Mouse (Mus musculus) hindbrain, embryonic 10.5 days (tissue): ENCODE measurements around the gene Mei4. TPM values are rescaled to one million over a fixed set of nuclear protein-coding genes. Genes with fewer than 3 reads are reported as not detected.

Experiments used
- DNase-seq: peaks from one replicate; pipeline ENCODE4 v3.0.0-alpha.2; 2017; ENCODE audit warnings: low spot score
- H3K27ac ChIP-seq: fragments of 300-500 bp; sonication (generic); 2 replicates; pipeline ENCODE4 v1.5.1; 2016; ENCODE audit warnings: mild to moderate bottlenecking, moderate library complexity
- H3K27me3 ChIP-seq: fragments of 300-500 bp; sonication (generic); 2 replicates; pipeline ENCODE4 v1.6.1; 2016; ENCODE audit warnings: mild to moderate bottlenecking; ENCODE audit not compliant: poor library complexity, insufficient read depth, severe bottlenecking
- H3K36me3 ChIP-seq: fragments of 300-500 bp; sonication (generic); 2 replicates; pipeline ENCODE4 v1.6.1; 2016; ENCODE audit warnings: mild to moderate bottlenecking, moderate library complexity
- H3K4me1 ChIP-seq: fragments of 300-500 bp; sonication (generic); replicated peaks from 2 replicates; pipeline ENCODE4 v1.6.1; 2016; ENCODE audit warnings: mild to moderate bottlenecking
- H3K4me3 ChIP-seq: fragments of 300-500 bp; sonication (generic); 2 replicates; pipeline ENCODE4 v1.5.1; 2016; ENCODE audit warnings: mild to moderate bottlenecking, moderate library complexity
- H3K9me3 ChIP-seq: fragments of 300-500 bp; sonication (generic); 2 replicates; pipeline ENCODE4 v1.6.1; 2016; ENCODE audit warnings: mild to moderate bottlenecking, moderate library complexity
- WGBS: fragments of 180-500 bp; shearing (Covaris S2); methylation state at CpG from one replicate; pipeline ENCODE4 v1.1.7; 2016; 5-methylcytosine and 5-hydroxymethylcytosine counted together
- polyA plus RNA-seq: library from polyadenylated mRNA; unstranded; fragments of >200 nt; fragmentation: Nextera tagmentation; extraction: Ambion mirVana; gene quantifications from 2 replicates; pipeline ENCODE4 v1.2.1, GENCODE M21; 2016

Gene Mei4
- 0.25 and 0.49 TPM in 2 replicates for polyA plus RNA-seq

- H3K36me3 ChIP-seq, result no peaks in the 10 kb centered on the region
- H3K27ac ChIP-seq, result peak within 1 kb of the TSS; percentile 73
- WGBS, result 4% methylated on average over 32 of the region's 32 CpGs
- peaks cover 5% of the 10 kb centered on the region; the same call in 1 of the 2 replicates for H3K4me1 ChIP-seq
- H3K9me3 ChIP-seq, result no peaks in the 10 kb centered on the region
- H3K27me3 ChIP-seq, result peaks cover 16% of the 10 kb centered on the region
- peak; percentile 88 for DNase-seq
- H3K4me3 ChIP-seq, result peak within 1 kb of the TSS; percentile 62
Observed at GRCm38 (mm10) chr9:81863181-81863887, at the start of gene Mei4. Gene Mei4, plus strand, starts transcription at chr9:81863670.

- DNase-seq, result no peak
- 90% methylated on average over 1 of the region's 1 CpGs for WGBS
- no peak overlapping the region for H3K4me3 ChIP-seq
- H3K27me3 ChIP-seq, result no peaks in the 10 kb centered on the region
- H3K4me1 ChIP-seq, result no peaks in the 10 kb centered on the region
- H3K9me3 ChIP-seq, result no peaks in the 10 kb centered on the region
- H3K36me3 ChIP-seq, result no peaks in the 10 kb centered on the region
- no peak overlapping the region for H3K27ac ChIP-seq
Observed at GRCm38 (mm10) chr9:81819715-81820373, 43.6 kb upstream of the Mei4 start.

GRCm38 (mm10) chr9:81827560-81827959 is 35.9 kb upstream of the Mei4 start:
- no peak overlapping the region for H3K27ac ChIP-seq
- no peak for DNase-seq
- H3K4me3 ChIP-seq, result no peak overlapping the region
- no peaks in the 10 kb centered on the region for H3K27me3 ChIP-seq
- H3K9me3 ChIP-seq, result no peaks in the 10 kb centered on the region
- H3K4me1 ChIP-seq, result no peaks in the 10 kb centered on the region
- H3K36me3 ChIP-seq, result no peaks in the 10 kb centered on the region
- WGBS, result 89% methylated on average over 2 of the region's 2 CpGs

GRCm38 (mm10) chr9:81834056-81834455 is 29.4 kb upstream of the Mei4 start:
- H3K4me1 ChIP-seq, result no peaks in the 10 kb centered on the region
- H3K27me3 ChIP-seq, result no peaks in the 10 kb centered on the region
- no peak overlapping the region for H3K4me3 ChIP-seq
- H3K27ac ChIP-seq, result no peak overlapping the region
- DNase-seq, result no peak
- H3K36me3 ChIP-seq, result no peaks in the 10 kb centered on the region
- no peaks in the 10 kb centered on the region for H3K9me3 ChIP-seq

GRCm38 (mm10) chr9:81858861-81859260 is 4.6 kb upstream of the Mei4 start:
- Histone ChIP-seq H3K9me3 (no peaks in the 10 kb centered on the region), H3K36me3 (no peaks in the 10 kb centered on the region), H3K4me1 (peaks cover 5% of the 10 kb centered on the region; the same call in 1 of the 2 replicates), H3K27me3 (peaks cover 16% of the 10 kb centered on the region), H3K27ac (no peak overlapping the region), H3K4me3 (no peak overlapping the region)
- 24% methylated on average over 1 of the region's 1 CpGs for WGBS
- DNase-seq, result no peak

GRCm38 (mm10) chr9:81863888-81864234 is 391 bp downstream of the Mei4 start:
- Histone ChIP-seq H3K4me3 (peak overlapping the region; percentile 62), H3K27me3 (peaks cover 16% of the 10 kb centered on the region), H3K27ac (peak overlapping the region; percentile 73), H3K36me3 (no peaks in the 10 kb centered on the region), H3K4me1 (peaks cover 5% of the 10 kb centered on the region; the same call in 1 of the 2 replicates), H3K9me3 (no peaks in the 10 kb centered on the region)
- WGBS, result 23% methylated on average over 13 of the region's 13 CpGs
- DNase-seq, result no peak

- Histone ChIP-seq H3K9me3 (no peaks in the 10 kb centered on the region), H3K4me1 (peaks cover 5% of the 10 kb centered on the region; the same call in 1 of the 2 replicates), H3K4me3 (no peak overlapping the region), H3K27me3 (peaks cover 16% of the 10 kb centered on the region), H3K27ac (no peak overlapping the region), H3K36me3 (no peaks in the 10 kb centered on the region)
- DNase-seq, result no peak
- 76% methylated on average over 2 of the region's 2 CpGs for WGBS
Observed at GRCm38 (mm10) chr9:81866032-81866431, 2.6 kb downstream of the Mei4 start.

GRCm38 (mm10) chr9:81921456-81921855 is 58.0 kb downstream of the Mei4 start:
- DNase-seq, result no peak
- Histone ChIP-seq H3K27me3 (no peaks in the 10 kb centered on the region), H3K4me1 (no peaks in the 10 kb centered on the region), H3K4me3 (no peak overlapping the region), H3K9me3 (no peaks in the 10 kb centered on the region), H3K27ac (no peak overlapping the region), H3K36me3 (no peaks in the 10 kb centered on the region)
- WGBS, result 88% methylated on average over 1 of the region's 1 CpGs

GRCm38 (mm10) chr9:81924744-81925143 is 61.3 kb downstream of the Mei4 start:
- Histone ChIP-seq H3K36me3 (no peaks in the 10 kb centered on the region), H3K4me1 (no peaks in the 10 kb centered on the region), H3K4me3 (no peak overlapping the region), H3K27ac (no peak overlapping the region), H3K9me3 (no peaks in the 10 kb centered on the region), H3K27me3 (no peaks in the 10 kb centered on the region)
- no peak for DNase-seq

GRCm38 (mm10) chr9:81940533-81940932 is 77.1 kb downstream of the Mei4 start:
- Histone ChIP-seq H3K4me3 (no peak overlapping the region), H3K9me3 (no peaks in the 10 kb centered on the region), H3K27me3 (no peaks in the 10 kb centered on the region), H3K4me1 (no peaks in the 10 kb centered on the region), H3K36me3 (no peaks in the 10 kb centered on the region), H3K27ac (no peak overlapping the region)
- WGBS, result 86% methylated on average over 4 of the region's 4 CpGs
- no peak for DNase-seq

- no peak for DNase-seq
Observed at GRCm38 (mm10) chr9:81945624-81946023, 82.2 kb downstream of the Mei4 start.

GRCm38 (mm10) chr9:81956858-81957257 is 93.4 kb downstream of the Mei4 start:
- Histone ChIP-seq H3K4me3 (no peak overlapping the region), H3K4me1 (no peaks in the 10 kb centered on the region), H3K27me3 (no peaks in the 10 kb centered on the region), H3K9me3 (no peaks in the 10 kb centered on the region), H3K36me3 (no peaks in the 10 kb centered on the region), H3K27ac (no peak overlapping the region)
- WGBS, result 90% methylated on average over 3 of the region's 3 CpGs
- DNase-seq, result no peak

More at GRCm38 (mm10) chr9:81945624-81946023, 82.2 kb downstream of the Mei4 start:
- Histone ChIP-seq H3K27me3 (no peaks in the 10 kb centered on the region), H3K36me3 (no peaks in the 10 kb centered on the region), H3K9me3 (no peaks in the 10 kb centered on the region), H3K4me1 (no peaks in the 10 kb centered on the region), H3K4me3 (no peak overlapping the region), H3K27ac (no peak overlapping the region)
- 81% methylated on average over 6 of the region's 6 CpGs for WGBS

- H3K4me1 ChIP-seq, result no peaks in the 10 kb centered on the region
- H3K36me3 ChIP-seq, result no peaks in the 10 kb centered on the region
- no peak overlapping the region for H3K27ac ChIP-seq
- no peaks in the 10 kb centered on the region for H3K27me3 ChIP-seq
- WGBS, result 77% methylated on average over 2 of the region's 2 CpGs
- DNase-seq, result no peak
- no peaks in the 10 kb centered on the region for H3K9me3 ChIP-seq
- no peak overlapping the region for H3K4me3 ChIP-seq
Observed at GRCm38 (mm10) chr9:81957842-81958241, 94.4 kb downstream of the Mei4 start.
